Mouse (Mus musculus) natural killer cell, adult 2 months (primary cell): Measurements from ENCODE around the gene Lrrc74a.
A peak's percentile ranks its signal among the peaks of the same experiment; 100 is the strongest.

ENCODE experiments used
- DNase-seq, 2 experiments: peaks; one replicate each; pipeline ENCODE4 v3.0.0; 2022; ENCODE audit warnings: low spot score in 2 of 2

The Lrrc74a gene

DNA sequence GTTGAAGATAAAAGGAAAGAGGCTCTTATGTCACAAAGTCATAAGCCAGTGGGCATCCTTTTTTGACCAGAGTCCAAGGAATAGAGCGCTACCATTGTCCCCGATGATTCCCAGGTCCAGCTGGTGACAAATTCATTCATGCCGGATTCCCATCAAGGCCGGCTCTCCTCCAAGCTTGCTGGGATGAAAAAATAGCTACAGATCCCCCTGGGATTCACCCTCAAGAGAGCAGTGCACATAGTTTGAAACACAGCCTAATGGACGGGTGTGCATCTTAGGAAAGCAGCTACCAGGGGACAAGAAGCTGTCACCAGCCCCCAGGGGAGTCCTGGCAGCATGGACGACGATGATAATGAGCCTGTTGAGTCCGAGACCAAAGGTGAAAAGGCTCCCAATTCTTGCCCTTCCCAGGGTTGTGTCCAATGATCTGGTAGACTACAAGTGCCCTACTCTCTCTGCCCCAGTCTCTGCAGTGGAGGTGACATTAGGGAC lies at the start of gene Lrrc74a:
Gene Lrrc74a (plus strand): TSS at position 51 of the 492 bp plus-strand sequence.
- DNase-seq = no peak

- no peak for DNase-seq
Measured at GRCm38 (mm10) chr12:86685275-86685674, 48.9 kb upstream of the Lrrc74a start.

DNA sequence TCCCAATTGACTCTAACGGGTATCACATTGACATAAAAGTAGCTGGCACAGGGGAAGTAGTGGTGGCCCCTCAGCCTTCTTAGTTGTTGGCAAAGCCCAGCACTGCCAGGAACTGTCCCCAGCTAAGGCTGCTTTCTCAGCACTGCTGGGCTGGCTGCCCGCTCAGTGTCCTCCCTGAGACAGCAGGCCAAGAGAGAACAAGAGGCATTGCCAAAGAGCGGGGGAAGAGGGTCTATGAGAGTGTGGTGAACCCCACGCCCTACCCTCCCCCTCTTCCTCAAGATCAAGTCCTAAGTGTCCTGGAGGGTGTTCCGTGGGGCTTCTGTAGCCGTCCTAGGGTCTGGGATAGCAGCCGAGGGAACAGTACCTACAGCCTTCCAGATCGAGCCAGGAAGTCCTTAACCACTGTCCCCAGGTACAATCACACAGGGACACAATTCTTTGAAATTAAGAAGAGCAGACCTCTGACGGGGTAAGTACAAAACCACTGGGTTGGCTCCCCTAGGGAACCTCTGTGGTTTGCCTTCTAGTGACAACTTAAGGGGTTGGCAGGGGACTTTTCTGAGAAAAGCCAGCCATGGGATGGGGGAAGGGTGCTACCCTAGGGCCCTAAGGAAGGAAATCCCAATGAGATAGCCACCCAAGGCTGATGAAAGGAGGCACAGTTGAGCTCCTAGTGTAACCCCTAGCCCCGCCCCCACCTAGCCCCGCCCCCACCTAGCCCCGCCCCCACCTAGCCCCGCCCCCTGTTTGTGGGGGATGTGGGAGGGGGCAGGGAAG lies 47.4 kb upstream of the Lrrc74a start:
- peak; percentile 24 to 37 for DNase-seq

GRCm38 (mm10) chr12:86687445-86687955 lies 46.7 kb upstream of the Lrrc74a start:
- DNase-seq = no peak

DNA sequence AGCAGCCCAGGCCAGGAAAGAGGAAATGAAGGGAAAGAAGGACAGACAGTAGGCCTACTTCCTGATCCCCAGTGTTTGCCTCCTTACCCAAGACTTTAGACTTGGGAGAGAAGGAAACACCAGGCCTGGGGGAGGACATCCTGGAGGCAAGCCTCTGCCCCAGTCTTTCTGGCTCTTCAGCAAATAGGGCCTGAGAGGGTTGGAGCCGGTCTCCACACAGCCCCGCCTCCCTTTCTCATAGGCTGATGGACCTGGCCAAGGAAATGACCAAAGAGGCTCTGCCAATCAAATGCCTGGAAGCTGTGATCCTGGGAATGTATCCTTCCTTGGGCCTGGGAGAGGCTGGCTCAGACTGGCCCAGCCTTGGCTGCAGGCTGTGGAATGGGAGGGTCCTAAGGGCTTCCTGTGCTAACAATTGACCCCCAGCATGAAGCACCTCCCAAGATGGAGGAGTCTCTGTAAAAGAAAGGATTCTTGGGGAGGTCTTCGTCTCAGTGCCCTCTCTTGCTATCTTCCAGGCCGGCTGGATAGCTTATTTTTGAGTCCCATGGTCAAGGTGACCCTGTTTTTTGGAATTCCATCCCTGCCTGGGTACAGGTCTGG lies 46.1 kb upstream of the Lrrc74a start:
- DNase-seq = no peak

GRCm38 (mm10) chr12:86688917-86689316 lies 45.3 kb upstream of the Lrrc74a start:
- no peak for DNase-seq

DNA sequence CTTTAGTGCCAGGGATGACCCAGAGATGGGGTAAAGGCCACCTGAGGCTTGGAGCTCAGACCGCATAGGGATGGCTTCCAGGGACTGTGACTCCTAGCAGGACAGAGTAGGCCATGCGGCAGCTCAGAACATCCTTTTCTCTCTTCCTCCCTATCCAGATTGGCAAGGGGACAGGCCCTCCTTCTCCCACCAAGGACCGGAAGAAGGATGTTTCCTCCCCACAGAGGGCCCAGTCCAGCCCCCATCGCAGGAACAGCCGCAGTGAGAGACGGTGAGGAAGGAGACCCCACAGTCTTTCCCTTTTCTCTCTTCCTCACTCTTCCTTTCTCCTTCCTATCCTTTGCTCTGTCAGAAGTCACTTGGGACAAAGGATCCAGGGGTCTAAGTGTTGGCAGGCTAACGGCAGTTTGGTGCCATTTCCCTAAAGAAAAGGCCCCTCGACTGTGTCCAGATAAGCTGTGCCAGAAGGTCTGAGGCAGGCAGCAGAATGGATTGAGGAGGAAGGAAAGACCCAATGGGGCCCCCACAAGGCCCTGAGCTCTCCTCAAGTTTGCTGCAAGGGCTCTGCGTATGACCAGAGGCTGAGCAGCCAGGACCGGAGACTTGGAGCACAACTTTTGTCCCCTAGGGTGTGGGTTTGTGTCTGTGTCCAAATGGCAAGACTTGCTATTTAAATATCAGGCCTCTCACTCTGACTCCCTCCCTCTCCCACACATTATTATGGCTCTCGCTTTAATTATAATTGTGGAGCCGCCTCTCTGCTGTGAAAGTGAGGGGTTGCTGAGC lies 43.3 kb upstream of the Lrrc74a start:
- DNase-seq = no peak

DNA sequence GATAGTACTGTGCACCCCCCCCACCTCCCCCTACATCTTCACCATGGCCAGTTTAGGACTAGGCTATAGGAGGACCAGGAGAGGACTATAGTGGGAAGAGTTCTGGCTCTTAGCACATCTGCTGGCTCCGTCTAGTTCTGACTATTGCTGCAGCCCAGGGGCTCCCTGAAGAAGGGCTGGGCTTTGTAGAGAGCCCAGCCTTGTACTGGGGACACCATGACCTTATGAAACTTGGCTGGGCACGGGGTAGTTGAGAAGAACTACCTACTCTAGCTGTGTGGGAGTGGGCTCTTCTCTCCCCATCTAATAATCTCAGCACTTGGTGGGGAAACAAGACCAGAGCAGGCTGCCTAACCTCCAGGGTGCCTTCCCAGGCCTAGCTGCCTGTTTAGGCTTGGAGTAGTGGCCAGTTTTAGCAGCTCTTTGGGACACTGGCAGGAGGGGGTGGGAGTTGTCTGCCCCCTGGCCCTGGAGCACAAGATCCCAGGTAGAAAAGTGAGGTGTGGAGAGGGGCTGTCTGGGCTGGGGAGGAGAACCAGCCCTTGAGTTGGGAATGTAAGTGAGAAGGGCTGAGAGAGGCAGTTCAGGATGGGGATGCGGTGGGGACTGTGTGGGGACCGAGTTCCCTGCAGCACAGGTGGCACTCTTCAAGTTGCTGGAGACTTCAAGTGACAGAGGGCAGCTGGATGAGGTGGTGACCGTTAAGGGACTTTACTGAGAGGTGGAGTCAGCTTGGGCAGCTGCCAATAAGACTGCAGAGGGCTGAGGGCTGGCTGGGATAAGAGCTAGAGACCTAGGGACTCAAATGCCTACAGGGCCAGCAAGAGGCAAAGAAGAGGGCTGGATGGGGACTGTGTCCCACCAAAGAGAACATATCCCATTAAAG lies 41.5 kb upstream of the Lrrc74a start:
- DNase-seq = no peak

- DNase-seq = no peak
Measured at GRCm38 (mm10) chr12:86693389-86693788, 40.8 kb upstream of the Lrrc74a start.

- DNase-seq = no peak
Measured at GRCm38 (mm10) chr12:86694441-86694840, 39.7 kb upstream of the Lrrc74a start.

DNA sequence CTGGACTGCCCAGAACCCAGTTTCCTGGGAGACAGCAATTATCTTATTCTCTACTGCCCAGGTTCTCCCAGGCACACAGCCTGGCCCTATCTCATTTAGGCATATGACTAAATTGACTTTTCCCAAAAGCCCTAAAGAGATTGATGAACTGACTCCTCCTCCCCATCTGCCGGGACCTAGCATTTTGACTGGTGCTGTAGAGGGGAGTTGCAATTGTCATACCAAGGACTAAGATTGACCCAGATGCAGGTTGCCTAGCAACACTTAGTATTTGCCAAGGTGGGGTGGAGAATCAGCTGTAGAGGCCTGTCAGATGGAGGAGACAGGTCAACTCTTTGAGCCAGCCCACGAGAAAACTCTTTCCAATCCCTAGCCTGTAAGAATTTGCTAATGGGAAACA lies 36.2 kb upstream of the Lrrc74a start:
- no peak for DNase-seq

DNA sequence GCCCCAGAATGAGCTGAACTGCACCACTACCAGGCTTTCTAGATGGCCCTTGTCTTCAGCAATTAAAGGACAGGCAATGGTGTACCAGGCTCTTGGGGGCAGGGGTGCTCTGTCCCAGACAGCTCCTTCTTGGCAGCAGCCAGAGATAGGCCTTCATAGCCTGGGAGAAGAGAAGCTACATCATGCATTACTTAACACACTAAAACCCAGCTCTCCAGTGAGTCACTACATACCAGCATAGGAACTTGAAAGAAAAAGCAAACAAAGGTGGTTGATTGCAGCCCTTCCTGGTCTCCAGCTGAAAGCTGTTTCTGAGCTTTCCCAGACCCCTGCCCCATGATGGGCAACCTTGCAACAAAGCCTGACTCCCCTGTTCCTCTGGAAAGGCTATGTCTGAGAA lies 35.6 kb upstream of the Lrrc74a start:
- DNase-seq = no peak

- DNase-seq = no peak
Measured at GRCm38 (mm10) chr12:86699965-86700926, 33.9 kb upstream of the Lrrc74a start.

DNA sequence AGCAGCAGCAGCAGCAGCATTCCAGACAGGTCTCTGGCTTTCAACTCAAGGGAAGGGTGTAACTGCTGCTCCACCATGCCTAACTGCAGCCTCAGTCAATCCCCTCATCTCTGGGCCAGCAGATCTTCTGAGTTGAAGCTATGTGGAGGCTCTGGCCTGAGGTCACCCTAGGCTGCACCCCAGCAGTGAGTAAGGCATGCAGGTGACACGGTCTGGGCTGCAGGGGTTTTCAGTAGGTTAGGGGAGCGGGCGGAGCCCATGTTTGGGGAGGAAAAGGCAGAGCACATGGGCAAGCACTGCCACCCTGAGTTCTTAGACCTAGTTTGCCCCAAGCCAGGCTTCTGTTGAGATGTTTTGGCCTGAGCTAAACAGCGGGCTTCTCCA lies 33.2 kb upstream of the Lrrc74a start:
- DNase-seq = no peak

DNA sequence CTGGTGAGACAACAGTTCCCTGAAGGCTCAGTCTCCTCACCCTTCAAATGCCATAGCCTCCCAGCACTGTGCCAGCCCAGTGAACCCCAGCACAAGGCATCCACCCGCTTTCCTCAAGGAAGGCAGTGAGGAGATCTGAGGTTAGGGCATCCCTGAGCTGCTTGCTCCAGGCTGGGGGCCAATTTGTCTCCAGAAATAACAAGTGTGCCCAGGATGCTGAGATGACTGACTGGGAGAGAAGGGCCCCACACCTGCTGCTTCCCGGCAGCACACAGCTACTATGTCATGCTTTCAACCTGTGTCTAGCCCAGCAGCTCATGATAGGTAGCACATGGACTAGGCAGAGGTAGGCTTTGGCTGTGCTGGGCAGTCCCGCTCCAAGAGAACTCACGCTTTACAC lies 32.7 kb upstream of the Lrrc74a start:
- no peak for DNase-seq

DNA sequence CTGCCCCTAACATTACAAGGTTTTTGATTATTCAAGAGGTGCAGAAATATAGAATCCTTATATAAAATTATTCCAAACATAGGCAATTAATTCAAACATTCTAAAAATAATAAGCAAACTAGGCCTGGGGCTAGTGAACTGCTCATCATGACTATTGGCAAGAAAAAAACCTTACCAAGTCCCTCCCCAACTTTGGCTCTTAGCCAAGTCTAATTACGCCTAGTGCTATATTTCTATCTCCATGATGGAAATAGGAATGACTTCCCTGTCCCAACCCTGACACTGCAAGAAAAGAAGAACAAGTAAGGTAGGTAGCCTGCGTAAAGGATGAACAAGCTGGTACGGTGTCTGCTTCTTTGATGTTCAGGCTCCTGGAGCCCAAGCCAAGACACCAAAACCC lies 31.5 kb upstream of the Lrrc74a start:
- DNase-seq = no peak

DNA sequence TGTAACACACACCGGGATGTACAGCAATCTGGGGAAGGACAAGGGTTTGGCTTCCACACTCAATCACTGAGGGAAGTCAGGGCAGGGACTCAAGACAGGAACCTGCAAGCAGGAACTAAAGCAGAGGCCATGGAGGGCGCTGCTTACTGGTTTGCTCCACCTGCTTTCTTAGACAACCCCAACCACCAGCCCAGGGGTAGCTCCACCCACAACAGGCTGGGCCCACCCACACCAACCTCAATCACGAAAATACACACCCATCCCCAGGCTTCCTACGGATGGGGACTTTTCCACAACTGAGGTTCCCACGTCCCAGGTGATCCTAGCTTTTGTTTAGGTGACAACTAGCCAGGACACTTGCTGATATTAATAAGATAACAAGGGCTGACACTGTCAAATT lies 28.3 kb upstream of the Lrrc74a start:
- DNase-seq = no peak

DNA sequence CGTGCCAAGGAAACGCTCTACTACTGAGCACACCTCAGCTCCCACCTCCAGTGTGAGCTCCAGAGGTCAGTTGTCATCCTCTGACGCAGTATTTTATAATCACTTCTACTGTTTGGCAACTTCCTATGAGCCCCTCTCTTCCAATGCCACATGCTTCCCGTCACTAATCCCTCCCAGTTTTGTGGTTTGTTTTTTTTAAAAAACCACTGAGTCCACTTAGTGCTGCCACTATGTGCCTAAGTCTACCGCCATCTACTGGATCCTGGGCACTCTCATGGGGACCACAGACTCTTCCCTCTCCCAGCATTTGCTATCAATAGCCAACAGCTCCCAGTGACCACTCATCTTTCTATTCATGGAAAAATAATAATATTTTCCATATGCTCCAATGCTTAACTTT lies 20.1 kb upstream of the Lrrc74a start:
- DNase-seq = no peak

GRCm38 (mm10) chr12:86715401-86715800 lies 18.8 kb upstream of the Lrrc74a start:
- DNase-seq = peak; percentile 20 to 52

- DNase-seq = no peak
Measured at GRCm38 (mm10) chr12:86716962-86717361, 17.2 kb upstream of the Lrrc74a start.
